Mouse (Mus musculus): ENCODE data around the gene Ttc16.

GRCm38 (mm10) chr2:32714987-32715425, 60.4 kb downstream of the Ttc16 start:
- peak; percentile 59; the same call in 1 of the 2 replicates for TF ChIP-seq CEBPB (IDR thresholded peaks at IDR 0.05; ENCODE audit: insufficient read depth, poor library complexity, severe bottlenecking)
- no peak for TF ChIP-seq POLR2A (IDR thresholded peaks at IDR 0.05; ENCODE audit: insufficient read length, low read depth)
- no peak for TF ChIP-seq TCF3 (IDR thresholded peaks at IDR 0.05; ENCODE audit: insufficient read length, low read depth)
- peak in 2 of 3 experiments; percentile 53 to 89 for TF ChIP-seq MYOG (IDR thresholded peaks at IDR 0.05; ENCODE audit: control insufficient read depth in 1 of 3, insufficient read depth in 1 of 3, insufficient read length in 2 of 3, low read depth in 2 of 3)
- TF ChIP-seq MAX (IDR thresholded peaks at IDR 0.05; ENCODE audit: low read depth), result peak; percentile 78
- TF ChIP-seq MYOD1 (IDR thresholded peaks at IDR 0.05; ENCODE audit: control insufficient read depth in 1 of 3, insufficient read length in 2 of 3, low read depth in 2 of 3), result peak; percentile 33 to 89 (median 89)
- TF ChIP-seq USF1 (IDR thresholded peaks at IDR 0.05; ENCODE audit: low read depth), result peak; percentile 88
- no peak for TF ChIP-seq POLR2AphosphoS2 (IDR thresholded peaks at IDR 0.05; ENCODE audit: insufficient read length, low read depth)
- TF ChIP-seq SRF (IDR thresholded peaks at IDR 0.05; ENCODE audit: control insufficient read depth, insufficient read length, low read depth), result no peak
